Mouse (Mus musculus) stomach, postnatal 0 days (tissue): ENCODE measurements around the gene Tmsb10.

Experiments used
- CTCF ChIP-seq: IDR thresholded peaks from 2 replicates; pipeline ENCODE4 v1.5.1; 2016; ENCODE audit warnings: antibody characterized with exemption, low read depth, mild to moderate bottlenecking, moderate library complexity
- EP300 ChIP-seq: optimal IDR thresholded peaks from 2 replicates; pipeline ENCODE3; 2016; ENCODE audit warnings: antibody characterized with exemption

DNA sequence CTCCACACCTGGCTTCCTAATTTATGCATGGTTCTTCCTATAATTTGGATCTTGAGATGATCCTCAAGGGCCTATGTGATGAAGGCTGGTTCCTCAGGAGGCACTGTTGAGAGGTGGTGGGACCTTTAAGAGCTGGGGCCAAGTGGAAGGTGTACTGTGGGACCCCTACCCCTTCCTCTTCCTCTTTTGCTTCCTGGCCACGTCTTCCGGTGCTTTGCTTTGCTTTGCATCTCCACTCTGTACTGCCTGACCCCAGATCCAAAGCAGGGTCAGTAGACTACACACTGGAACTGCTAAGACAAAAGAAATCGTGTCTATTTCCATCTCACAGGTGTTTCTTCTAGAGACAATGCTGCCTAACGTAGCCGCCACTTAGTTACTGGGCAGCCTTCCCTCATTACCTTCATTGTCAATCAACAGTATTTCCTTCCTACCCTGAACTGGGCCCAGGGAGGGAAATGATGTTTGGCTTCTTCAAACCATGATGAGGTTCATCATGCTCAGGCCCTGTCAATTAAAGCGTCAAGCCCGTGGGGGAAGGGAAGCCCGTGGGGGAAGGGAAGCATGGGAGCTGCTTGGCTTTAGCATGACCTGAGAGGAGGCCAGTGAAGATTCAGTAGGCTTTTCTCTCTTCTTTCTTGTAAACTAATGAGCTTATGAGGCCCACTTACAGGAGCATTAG is 2.9 kb downstream of the Tmsb10 start:
- TF ChIP-seq CTCF (no peak), EP300 (no peak)
